Mouse (Mus musculus) frontal cortex, postnatal 14 days (tissue): Measurements from ENCODE around the gene Tmem233.

Source experiments
- DNase-seq, 2 experiments: peaks; one replicate each; pipeline ENCODE4 v3.0.0; 2022; ENCODE audit warnings: low spot score in 2 of 2

Gene Tmem233

DNA sequence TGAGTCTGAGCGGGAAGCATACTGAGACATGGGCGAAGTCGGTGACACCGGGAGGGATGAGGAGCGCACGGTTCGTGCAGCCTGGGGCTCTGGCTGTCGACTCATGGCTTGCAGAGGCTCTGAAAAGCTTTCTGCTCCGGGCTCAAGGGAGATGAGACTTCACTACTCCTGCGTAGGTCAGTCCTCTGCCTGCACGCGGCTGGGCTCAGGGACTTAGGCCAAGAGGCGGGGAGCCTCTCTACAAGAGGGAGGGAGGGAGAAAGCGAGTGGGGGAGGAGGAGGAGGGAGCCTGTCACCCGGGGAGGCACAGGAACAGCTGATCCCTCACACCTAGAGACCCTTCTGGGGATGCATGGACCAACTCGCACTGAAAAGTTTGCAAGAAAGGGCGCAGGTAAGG is at the start of gene Tmem233:
TSS of gene Tmem233 (minus strand) at position 164 of the 400 bp plus-strand sequence.
- DNase-seq: no peak

DNA sequence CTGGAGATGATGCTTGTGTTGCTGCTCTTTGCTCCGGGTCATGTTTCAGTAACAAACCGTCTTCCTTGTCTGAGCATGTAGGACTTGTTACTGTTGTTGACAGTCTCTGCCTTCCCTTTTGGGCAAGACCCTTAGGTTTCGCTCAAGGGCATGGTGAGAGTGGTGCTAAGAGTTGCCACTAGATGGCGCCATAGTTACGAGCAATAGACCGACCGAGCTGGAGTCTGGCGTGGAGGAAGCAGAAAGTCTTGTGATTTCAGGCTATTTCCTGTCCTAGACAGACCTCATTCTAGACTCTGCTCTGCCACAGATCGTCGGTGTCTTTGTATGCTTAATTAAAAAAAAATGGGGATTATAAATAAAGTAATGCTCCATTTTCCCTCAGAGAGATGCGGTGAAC is 40.3 kb upstream of the Tmem233 start:
- peak; percentile 64 to 83 for DNase-seq

DNA sequence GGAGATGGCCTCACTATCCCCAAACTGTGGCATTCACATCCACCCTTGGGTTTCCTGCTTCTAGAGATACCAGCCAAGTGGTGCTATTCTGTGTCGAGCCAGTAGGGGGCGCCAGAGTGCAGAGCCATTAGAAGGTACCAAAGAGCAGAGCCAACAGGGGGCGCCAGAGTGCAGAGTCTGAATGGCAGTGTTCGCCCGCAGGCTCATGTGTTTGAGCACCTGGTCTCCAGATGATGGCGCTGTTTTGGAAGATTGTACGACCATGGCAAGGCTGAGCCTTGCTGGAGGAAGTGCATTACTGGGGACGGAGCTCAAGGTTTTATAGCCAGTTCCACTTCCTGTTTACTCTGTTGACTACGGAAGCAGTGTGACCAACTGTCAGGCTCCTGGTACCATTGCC is 33.5 kb upstream of the Tmem233 start:
- no peak for DNase-seq

- DNase-seq: no peak
These were observed 33.1 kb upstream of the Tmem233 start for GRCm38 (mm10) chr5:116116110-116116509.

GRCm38 (mm10) chr5:116115071-116115834 is 32.2 kb upstream of the Tmem233 start:
- DNase-seq: no peak

GRCm38 (mm10) chr5:116108651-116109050 is 25.6 kb upstream of the Tmem233 start:
- DNase-seq: no peak

- no peak for DNase-seq
These were observed 1.2 kb upstream of the Tmem233 start for GRCm38 (mm10) chr5:116084231-116084630.

DNA sequence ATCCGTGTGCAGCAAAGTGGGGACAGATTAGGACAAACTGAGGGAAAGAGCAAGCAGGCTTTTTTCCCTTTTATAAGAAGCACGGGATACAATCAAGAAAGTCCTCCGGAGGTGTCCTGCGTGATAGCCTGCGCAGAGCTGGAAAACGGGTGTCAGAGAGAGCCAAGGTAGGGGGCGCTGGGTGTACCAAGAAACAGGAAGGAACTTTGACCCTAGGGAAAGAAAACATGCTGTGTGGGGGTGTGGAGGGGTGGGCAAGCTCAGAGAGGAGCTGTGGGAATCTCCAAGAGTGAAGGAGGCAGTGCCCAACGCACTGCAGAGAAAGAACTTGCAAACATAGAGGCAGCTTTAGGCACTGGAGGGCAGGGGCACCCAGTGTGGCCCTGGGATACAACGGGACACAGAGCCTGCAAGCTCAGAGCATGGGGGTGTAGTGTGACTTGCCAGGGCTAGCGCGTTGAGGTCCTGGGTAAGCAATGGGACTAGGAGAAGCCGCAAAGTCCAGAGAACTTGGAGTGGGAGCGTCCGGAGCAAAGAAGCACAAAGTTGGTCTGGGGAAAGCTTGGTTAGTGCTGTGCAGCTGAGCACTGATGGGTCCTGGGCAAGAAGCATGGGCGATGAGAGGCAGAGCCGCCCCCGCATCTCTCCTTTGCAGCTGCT is 673 bp downstream of the Tmem233 start:
- no peak for DNase-seq

DNA sequence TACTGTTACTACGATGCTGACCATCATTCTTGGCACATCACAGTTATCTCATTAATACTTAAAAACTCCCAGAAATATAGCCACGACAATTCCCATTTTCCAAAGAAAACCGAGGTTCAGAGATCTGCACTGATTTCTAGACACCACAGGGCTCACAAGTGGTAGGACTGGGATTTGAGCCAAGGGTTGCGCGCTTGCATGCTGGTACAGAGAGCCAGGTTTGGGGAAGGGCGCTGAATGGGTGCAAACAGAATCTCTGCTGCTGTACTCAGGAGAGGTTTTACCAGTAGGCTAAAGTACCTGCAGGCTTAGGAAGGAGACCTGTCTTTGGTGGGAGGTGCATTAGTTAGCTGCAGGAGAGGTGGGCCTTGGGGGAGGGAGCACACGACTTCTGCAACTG is 1.4 kb downstream of the Tmem233 start:
- DNase-seq: no peak

DNA sequence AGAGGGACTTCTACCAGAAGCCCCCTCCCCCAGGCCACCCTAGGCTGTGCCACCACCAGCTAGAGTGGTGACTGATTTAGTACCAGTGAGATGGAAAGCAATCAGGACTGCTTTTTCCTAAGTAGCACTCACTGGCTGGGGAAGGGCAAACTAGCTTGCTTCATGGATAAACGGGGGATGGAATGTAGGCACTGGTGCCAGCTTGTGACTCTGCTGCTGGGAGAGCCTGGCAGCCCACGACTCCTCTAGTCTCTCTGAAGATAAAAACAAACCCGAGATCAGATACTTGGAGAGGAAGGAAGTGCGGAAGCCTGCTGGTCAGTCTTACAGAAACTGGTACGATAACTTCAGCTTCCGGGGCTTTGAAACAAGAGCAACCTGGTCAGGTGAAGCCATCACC is 2.3 kb downstream of the Tmem233 start:
- no peak for DNase-seq

- DNase-seq: no peak
These were observed 13.4 kb downstream of the Tmem233 start for GRCm38 (mm10) chr5:116069618-116070017.

GRCm38 (mm10) chr5:116052826-116053225 is 30.2 kb downstream of the Tmem233 start:
- DNase-seq: no peak

- no peak for DNase-seq
These were observed 30.9 kb downstream of the Tmem233 start for GRCm38 (mm10) chr5:116052171-116052570.

DNA sequence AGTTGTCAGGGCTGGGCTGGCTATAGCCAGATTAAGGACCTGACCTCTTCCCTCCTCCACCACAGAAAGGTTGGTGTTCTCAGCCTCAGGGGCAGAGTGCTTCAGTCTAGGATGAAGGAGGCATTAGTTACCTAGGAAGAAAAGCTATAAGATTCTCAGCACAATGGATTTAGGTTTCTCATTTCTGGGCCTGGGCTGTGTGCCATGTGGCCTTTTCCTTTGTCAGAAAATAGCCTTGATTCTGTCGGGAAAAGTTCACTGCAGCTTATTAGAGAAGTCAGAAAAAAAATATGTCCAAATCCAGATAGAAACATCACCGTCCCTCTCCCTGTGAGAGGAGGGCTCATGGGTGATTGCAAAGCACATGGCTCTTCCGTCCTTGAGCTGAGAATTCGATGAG is 33.2 kb downstream of the Tmem233 start:
- DNase-seq: no peak

DNA sequence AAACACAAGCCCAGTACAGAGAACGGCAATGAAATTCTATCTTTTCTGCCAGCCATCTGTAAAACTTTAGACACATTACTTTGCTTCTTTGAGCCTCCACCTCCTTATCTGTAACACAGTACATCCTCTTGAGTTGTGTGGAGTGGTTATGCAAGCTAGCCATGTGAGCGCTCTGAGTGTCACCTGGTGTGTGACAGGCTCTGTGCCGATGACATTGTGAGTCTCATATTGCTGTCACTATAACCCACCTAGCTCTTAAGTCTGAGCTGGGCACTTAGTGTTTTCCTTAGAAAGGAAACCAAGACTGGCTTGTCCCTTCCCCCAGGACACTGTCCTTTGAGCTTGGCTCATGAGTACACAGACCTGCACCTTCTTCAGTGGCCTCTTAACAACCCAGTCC is 34.7 kb downstream of the Tmem233 start:
- DNase-seq: no peak

DNA sequence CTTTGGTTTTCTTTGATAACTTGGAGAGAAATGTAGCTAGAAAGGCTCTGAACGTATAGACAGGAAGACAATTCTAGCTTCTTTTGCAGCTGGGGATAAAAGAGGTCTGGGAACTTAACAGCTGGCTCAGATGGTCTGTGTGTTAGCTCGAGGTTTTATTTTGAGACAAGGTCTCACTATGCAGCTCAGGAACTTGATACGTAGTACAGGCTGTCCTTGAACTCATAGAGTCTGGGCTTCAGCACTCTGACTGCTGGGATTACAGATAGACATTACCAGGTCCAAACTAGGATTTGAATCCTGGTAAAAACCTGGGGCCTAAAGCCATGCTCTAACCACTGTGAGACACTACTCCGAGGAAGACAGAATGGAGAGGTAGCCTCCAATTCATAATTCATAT is 36.8 kb downstream of the Tmem233 start:
- no peak for DNase-seq

- DNase-seq: no peak
These were observed 37.5 kb downstream of the Tmem233 start for GRCm38 (mm10) chr5:116045581-116045980.

GRCm38 (mm10) chr5:116042241-116042640 is 40.8 kb downstream of the Tmem233 start:
- no peak for DNase-seq

DNA sequence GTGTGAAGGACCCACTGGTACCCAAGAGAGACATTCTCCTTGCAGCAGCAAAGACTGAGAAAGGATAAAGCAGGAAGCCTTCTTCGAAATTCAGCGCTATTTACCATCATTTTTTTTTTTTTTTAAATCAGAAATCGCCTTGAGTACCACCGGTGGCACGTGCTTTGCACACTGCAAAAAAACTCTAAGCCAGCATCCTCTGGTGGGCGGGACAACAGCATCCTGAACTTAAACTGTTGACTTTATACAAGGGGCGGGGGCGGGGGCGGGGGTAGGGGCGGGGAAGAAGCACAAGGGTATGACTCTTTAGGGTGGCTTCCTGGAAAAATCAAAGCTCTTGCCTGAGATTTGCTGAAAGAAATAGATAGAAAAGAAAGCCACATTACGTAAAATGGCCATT is 43.3 kb downstream of the Tmem233 start:
- no peak for DNase-seq

DNA sequence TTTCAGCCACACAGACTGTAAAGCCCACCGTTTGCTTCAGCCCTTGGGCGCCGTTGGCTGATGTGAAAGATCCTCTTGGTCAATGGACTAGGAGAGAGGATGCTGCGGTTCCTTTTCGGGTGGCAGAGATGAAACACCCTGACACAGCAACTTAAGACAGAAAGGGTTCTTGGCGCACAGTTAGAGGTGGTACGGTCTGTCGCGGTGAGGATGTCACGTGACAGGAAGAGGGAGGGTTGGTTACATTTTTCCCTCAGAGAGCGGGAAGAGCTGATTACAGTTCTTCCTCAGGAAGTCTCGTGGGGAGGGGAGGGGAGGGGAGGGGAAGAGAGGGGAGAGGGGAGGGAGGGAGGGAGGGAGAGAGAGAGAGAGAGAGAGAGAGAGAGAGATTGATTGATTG is 45.3 kb downstream of the Tmem233 start:
- DNase-seq: no peak

- no peak for DNase-seq
These were observed 46.6 kb downstream of the Tmem233 start for GRCm38 (mm10) chr5:116036465-116036864.

- peak in 1 of 2 experiments; percentile 60 for DNase-seq
These were observed 51.9 kb downstream of the Tmem233 start for GRCm38 (mm10) chr5:116031190-116031577.

DNA sequence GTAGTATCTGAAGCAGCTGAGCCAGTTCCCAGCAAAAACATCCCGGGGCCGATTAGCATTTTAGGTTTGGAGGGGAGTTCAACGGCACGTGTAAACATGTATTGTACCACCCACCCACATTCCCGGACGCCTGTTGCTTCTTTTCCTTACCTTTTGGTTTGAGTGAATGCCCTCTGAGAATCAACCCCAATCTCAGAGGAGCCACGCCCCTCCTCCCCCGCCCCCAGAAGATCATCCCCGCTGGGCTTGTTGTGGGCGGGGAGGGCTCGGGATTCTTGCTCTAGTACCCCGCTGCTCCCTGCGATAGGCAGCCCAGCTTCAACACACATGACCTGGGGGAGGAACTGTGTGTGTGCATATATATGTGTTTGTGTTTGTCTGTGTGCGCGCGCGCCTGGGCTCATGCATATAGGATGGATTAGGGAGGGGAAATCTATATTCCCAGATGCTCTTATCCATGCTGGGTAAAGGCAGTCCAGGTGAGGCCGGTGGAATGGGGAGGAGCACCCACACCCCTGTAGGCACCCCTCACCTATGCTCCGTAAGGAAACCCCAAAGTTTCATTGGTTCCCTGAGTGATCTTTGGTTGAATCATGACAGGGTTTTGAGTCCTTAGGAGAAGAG is 52.4 kb downstream of the Tmem233 start:
- no peak for DNase-seq
